Mouse (Mus musculus) spleen, postnatal 14 days (tissue): Measurements from ENCODE around the gene Hoxa9.

Experiments used
- DNase-seq, 2 experiments: peaks; one replicate each; pipeline ENCODE4 v3.0.0; 2021 to 2022; ENCODE audit warnings: low spot score in 2 of 2

Gene Hoxa9

GRCm38 (mm10) chr6:52229558-52230416 lies 1.1 kb downstream of the Hoxa9 start:
- no peak for DNase-seq

- DNase-seq = no peak
Measured at GRCm38 (mm10) chr6:52228475-52229465, 2.1 kb downstream of the Hoxa9 start.

GRCm38 (mm10) chr6:52227470-52228222 lies 3.2 kb downstream of the Hoxa9 start:
- no peak for DNase-seq

GRCm38 (mm10) chr6:52226569-52227257 lies 4.2 kb downstream of the Hoxa9 start:
- DNase-seq = no peak

GRCm38 (mm10) chr6:52225612-52226568 lies 5.0 kb downstream of the Hoxa9 start:
- no peak for DNase-seq

GRCm38 (mm10) chr6:52224895-52225611 lies 5.8 kb downstream of the Hoxa9 start:
- DNase-seq = no peak

- no peak for DNase-seq
Measured at GRCm38 (mm10) chr6:52223939-52224760, 6.7 kb downstream of the Hoxa9 start.

GRCm38 (mm10) chr6:52222729-52223128 lies 8.2 kb downstream of the Hoxa9 start:
- no peak for DNase-seq

GRCm38 (mm10) chr6:52221993-52222685 lies 8.8 kb downstream of the Hoxa9 start:
- DNase-seq = no peak

GRCm38 (mm10) chr6:52221337-52221992 lies 9.4 kb downstream of the Hoxa9 start, which contains the start of gene Hoxa7:
Hoxa7 (minus strand) TSS chr6:52221854.
- DNase-seq = peak; percentile 59 to 76

GRCm38 (mm10) chr6:52220865-52221310 lies 10.0 kb downstream of the Hoxa9 start:
- DNase-seq = no peak

GRCm38 (mm10) chr6:52220003-52220864 lies 10.7 kb downstream of the Hoxa9 start:
- DNase-seq = no peak

- DNase-seq = no peak
Measured at GRCm38 (mm10) chr6:52219234-52219942, 11.5 kb downstream of the Hoxa9 start.

- DNase-seq = no peak
Measured at GRCm38 (mm10) chr6:52218643-52219215, 12.2 kb downstream of the Hoxa9 start.
